Mouse (Mus musculus) embryonic facial prominence, embryonic 14.5 days (tissue): ENCODE results near the gene Smagp. TPM values are rescaled to one million over a fixed set of nuclear protein-coding genes. Genes with fewer than 3 reads are reported as not detected.
A peak's percentile ranks its signal among the peaks of the same experiment; 100 is the strongest.

Experiments
- ATAC-seq: fragments of 200-750 bp; cut with Nextera tagmentation; 2 replicates; pipeline ENCODE4 v1.8.0; 2017; ENCODE audit warnings: low read depth, moderate number of reproducible peaks, moderate TSS enrichment
- DNase-seq: peaks from one replicate; pipeline ENCODE4 v3.0.0-alpha.2; 2015; ENCODE audit warnings: low spot score
- H3K27ac ChIP-seq: fragments of 300-500 bp; sonication (generic); replicated peaks from 2 replicates; pipeline ENCODE4 v1.5.1; 2014; ENCODE audit warnings: low read depth, mild to moderate bottlenecking, low read length, moderate library complexity
- H3K27me3 ChIP-seq: fragments of 300-500 bp; sonication (generic); replicated peaks from 2 replicates; pipeline ENCODE4 v1.6.1; 2014; ENCODE audit warnings: low read length; ENCODE audit not compliant: control insufficient read depth, insufficient read depth
- H3K36me3 ChIP-seq: fragments of 300-500 bp; sonication (generic); 2 replicates; pipeline ENCODE4 v1.6.1; 2014; ENCODE audit warnings: low read length, mixed read lengths; ENCODE audit not compliant: control insufficient read depth, insufficient read depth
- H3K4me1 ChIP-seq: fragments of 300-500 bp; sonication (generic); 2 replicates; pipeline ENCODE4 v1.6.1; 2014; ENCODE audit warnings: antibody characterized with exemption, low read length; ENCODE audit not compliant: control insufficient read depth, insufficient read depth
- H3K4me2 ChIP-seq: fragments of 300-500 bp; sonication (generic); 2 replicates; pipeline ENCODE4 v1.6.1; 2014; ENCODE audit warnings: low read depth, mild to moderate bottlenecking, low read length, moderate library complexity, mixed read lengths
- H3K4me3 ChIP-seq: fragments of 300-500 bp; sonication (generic); 2 replicates; pipeline ENCODE4 v1.5.1; 2014; ENCODE audit warnings: low read depth, mild to moderate bottlenecking, low read length
- H3K9ac ChIP-seq: fragments of 300-500 bp; sonication (generic); 2 replicates; pipeline ENCODE4 v1.6.1; 2014; ENCODE audit warnings: low read depth, mild to moderate bottlenecking, low read length, moderate library complexity, mixed read lengths
- H3K9me3 ChIP-seq: fragments of 300-500 bp; sonication (generic); 2 replicates; pipeline ENCODE4 v1.6.1; 2016; ENCODE audit warnings: low read length; ENCODE audit not compliant: control insufficient read depth
- WGBS: fragments of 180-500 bp; shearing (Covaris S2); extraction: QIAGEN DNeasy Blood & Tissue Kit; methylation state at CpG from one replicate; pipeline ENCODE4 v1.1.7; 2014; 5-methylcytosine and 5-hydroxymethylcytosine counted together
- polyA plus RNA-seq: library from polyadenylated mRNA; unstranded; fragments of >200 nt; fragmentation: Nextera tagmentation; extraction: Ambion mirVana; gene quantifications from 2 replicates; pipeline ENCODE4 v1.2.1, GENCODE M21; 2014

Smagp gene
- polyA plus RNA-seq, 1 experiment from 2014 or later, result 17.2 TPM

GRCm38 (mm10) chr15:100660306-100660705 lies 23.6 kb upstream of the Smagp start:
- WGBS, result 81% methylated on average over 9 of the region's 9 CpGs
- Histone ChIP-seq H3K27me3 (no peaks in the 10 kb centered on the region), H3K4me2 (no peak overlapping the region), H3K9ac (no peak overlapping the region), H3K27ac (no peak overlapping the region), H3K36me3 (no peaks in the 10 kb centered on the region), H3K4me1 (no peaks in the 10 kb centered on the region), H3K4me3 (no peak overlapping the region), H3K9me3 (no peaks in the 10 kb centered on the region)
- DNase-seq (no peak), ATAC-seq (no peak)

GRCm38 (mm10) chr15:100655201-100655600 lies 18.5 kb upstream of the Smagp start:
- H3K4me2 ChIP-seq, result no peak overlapping the region
- H3K36me3 ChIP-seq, result no peaks in the 10 kb centered on the region
- H3K4me1 ChIP-seq, result no peaks in the 10 kb centered on the region
- 81% methylated on average over 5 of the region's 5 CpGs for WGBS
- no peak overlapping the region for H3K9ac ChIP-seq
- H3K27me3 ChIP-seq, result no peaks in the 10 kb centered on the region
- H3K4me3 ChIP-seq, result no peak overlapping the region
- H3K9me3 ChIP-seq, result no peaks in the 10 kb centered on the region
- ATAC-seq (no peak), DNase-seq (no peak)
- H3K27ac ChIP-seq, result no peak overlapping the region

- Histone ChIP-seq H3K27ac (no peak overlapping the region), H3K4me3 (no peak overlapping the region), H3K9me3 (no peaks in the 10 kb centered on the region), H3K4me1 (no peaks in the 10 kb centered on the region), H3K36me3 (no peaks in the 10 kb centered on the region), H3K9ac (no peak overlapping the region), H3K27me3 (no peaks in the 10 kb centered on the region), H3K4me2 (no peak overlapping the region)
- 71% methylated on average over 1 of the region's 1 CpGs for whole genome bisulfite sequencing
- DNase-seq (no peak), ATAC-seq (no peak)
Observed at GRCm38 (mm10) chr15:100654271-100654670, 17.5 kb upstream of the Smagp start.

- WGBS, result 77% methylated on average over 9 of the region's 9 CpGs
Observed at GRCm38 (mm10) chr15:100651610-100652009, 14.9 kb upstream of the Smagp start.

GRCm38 (mm10) chr15:100650111-100650510 lies 13.4 kb upstream of the Smagp start:
- Histone ChIP-seq H3K27me3 (no peaks in the 10 kb centered on the region), H3K4me1 (no peaks in the 10 kb centered on the region), H3K4me2 (no peak overlapping the region), H3K36me3 (no peaks in the 10 kb centered on the region), H3K27ac (no peak overlapping the region), H3K4me3 (no peak overlapping the region), H3K9me3 (no peaks in the 10 kb centered on the region), H3K9ac (no peak overlapping the region)
- ATAC-seq (no peak), DNase-seq (no peak)
- 83% methylated on average over 10 of the region's 10 CpGs for WGBS

More at GRCm38 (mm10) chr15:100651610-100652009, 14.9 kb upstream of the Smagp start:
- Histone ChIP-seq H3K4me1 (no peaks in the 10 kb centered on the region), H3K36me3 (no peaks in the 10 kb centered on the region), H3K9ac (no peak overlapping the region), H3K4me2 (no peak overlapping the region), H3K9me3 (no peaks in the 10 kb centered on the region), H3K27me3 (no peaks in the 10 kb centered on the region), H3K27ac (no peak overlapping the region), H3K4me3 (no peak overlapping the region)
- DNase-seq (no peak), ATAC-seq (no peak)

GRCm38 (mm10) chr15:100646161-100646560 lies 9.4 kb upstream of the Smagp start:
- Histone ChIP-seq H3K27ac (no peak overlapping the region), H3K4me3 (no peak overlapping the region), H3K9me3 (no peaks in the 10 kb centered on the region), H3K4me2 (no peak overlapping the region), H3K27me3 (no peaks in the 10 kb centered on the region), H3K36me3 (no peaks in the 10 kb centered on the region), H3K9ac (no peak overlapping the region), H3K4me1 (no peaks in the 10 kb centered on the region)
- ATAC-seq (no peak), DNase-seq (no peak)
- WGBS, result 65% methylated on average over 6 of the region's 6 CpGs

GRCm38 (mm10) chr15:100642451-100642850 lies 5.7 kb upstream of the Smagp start:
- WGBS, result 93% methylated on average over 5 of the region's 7 CpGs
- no peak for ATAC-seq

GRCm38 (mm10) chr15:100641226-100641810 lies 4.6 kb upstream of the Smagp start:
- Histone ChIP-seq H3K4me2 (no peak overlapping the region), H3K36me3 (no peaks in the 10 kb centered on the region), H3K27ac (no peak overlapping the region), H3K9me3 (no peaks in the 10 kb centered on the region), H3K27me3 (peaks cover 25% of the 10 kb centered on the region), H3K4me1 (peaks cover 6% of the 10 kb centered on the region), H3K4me3 (no peak overlapping the region), H3K9ac (no peak overlapping the region)
- no peak for ATAC-seq
- 59% methylated on average over 11 of the region's 16 CpGs for WGBS
- no peak for DNase-seq

More at GRCm38 (mm10) chr15:100642451-100642850, 5.7 kb upstream of the Smagp start:
- H3K36me3 ChIP-seq, result no peaks in the 10 kb centered on the region
- DNase-seq, result no peak
- no peak overlapping the region for H3K9ac ChIP-seq
- no peaks in the 10 kb centered on the region for H3K4me1 ChIP-seq
- H3K9me3 ChIP-seq, result no peaks in the 10 kb centered on the region
- H3K27ac ChIP-seq, result no peak overlapping the region
- no peak overlapping the region for H3K4me2 ChIP-seq
- H3K27me3 ChIP-seq, result peaks cover 13% of the 10 kb centered on the region
- H3K4me3 ChIP-seq, result no peak overlapping the region

- ATAC-seq, result no peak
- Histone ChIP-seq H3K9ac (no peak overlapping the region), H3K4me3 (no peak overlapping the region), H3K4me2 (no peak overlapping the region), H3K9me3 (no peaks in the 10 kb centered on the region), H3K27me3 (peaks cover 36% of the 10 kb centered on the region), H3K4me1 (peaks cover 13% of the 10 kb centered on the region), H3K27ac (no peak overlapping the region), H3K36me3 (no peaks in the 10 kb centered on the region)
- 62% methylated on average over 16 of the region's 16 CpGs for WGBS
- DNase-seq, result peak; percentile 30
Observed at GRCm38 (mm10) chr15:100639972-100640750, 3.4 kb upstream of the Smagp start.
